8 mouse cellular contexts compared by ENCODE assay signal in genomic region chr16:37732023-37732761, GRCm38 (mm10). TPM values are rescaled to one million over a fixed set of nuclear protein-coding genes. Genes with fewer than 3 reads are reported as not detected.
A peak's percentile ranks its signal among the peaks of the same experiment; 100 is the strongest.
DNase-seq lines count a peak whose midpoint lies in the region; ATAC-seq lines count a peak whose summit lies in the region.

No protein-coding gene starts in this region.

- WGBS in intestine, embryonic 16.5 days: 59% methylated on average over 7 of the region's 7 CpGs

- H3K36me3 ChIP-seq in intestine, embryonic 16.5 days (ENCODE audit: control insufficient read depth, insufficient read depth, low read length): no peaks in the 10 kb centered on the region

- no peaks in the 10 kb centered on the region for H3K27me3 ChIP-seq in intestine, embryonic 16.5 days (replicated peaks; ENCODE audit: control insufficient read depth, insufficient read depth, low read length)

- H3K9me3 ChIP-seq in intestine, embryonic 16.5 days (ENCODE audit: control insufficient read depth, low read length): no peaks in the 10 kb centered on the region

- H3K4me2 ChIP-seq in intestine, embryonic 16.5 days (ENCODE audit: low read depth, low read length): no peak overlapping the region

- H3K9ac ChIP-seq in intestine, embryonic 16.5 days (ENCODE audit: low read depth, low read length): no peak overlapping the region

- peak; percentile 56; the same call in 1 of the 2 replicates for ATAC-seq in intestine, embryonic 16.5 days
- ATAC-seq in CD4-positive, CD25-positive, alpha-beta regulatory T cell, adult 4 months: no peak

- peaks cover 3% of the 10 kb centered on the region; the same call in 1 of the 2 replicates for H3K4me1 ChIP-seq in intestine, embryonic 16.5 days (ENCODE audit: control insufficient read depth, insufficient read depth, low read length)

- DNase-seq in embryo, embryonic 10.5 days (ENCODE audit: low spot score): peak; percentile 34
- no peak for DNase-seq in embryo, embryonic 10 days (ENCODE audit: low spot score)
- peak; percentile 87 for DNase-seq in NIH3T3 (ENCODE audit: low read depth)
- peak; percentile 16 to 19 for DNase-seq in gastrocnemius, adult 8-10 months (ENCODE audit: low spot score in 2 of 2)
- DNase-seq in adrenal gland, postnatal 10 days: no peak
- no peak for DNase-seq in testis, postnatal 14 days (ENCODE audit: low spot score)

- H3K27ac ChIP-seq in intestine, embryonic 16.5 days (ENCODE audit: low read length): peak overlapping the region; percentile 55; the same call in 1 of the 2 replicates

- H3K4me3 ChIP-seq in intestine, embryonic 16.5 days (ENCODE audit: low read length): no peak overlapping the region

RNA-seq across cellular contexts. Expression of gene Fstl1, which starts 44.5 kb away (rescaled TPM):
- 10 to 100 TPM; 19.3 to 28.8 (median 21.9) TPM for total RNA-seq in gastrocnemius, adult 8-10 months (2022)
- polyA plus RNA-seq in intestine, embryonic 16.5 days (2015; fragmentation: Nextera tagmentation; extraction: Ambion mirVana): 208 and 225 TPM in 2 replicates
- 100 to 1,000 TPM; 215 to 264 TPM for total RNA-seq in adrenal gland, postnatal 10 days (2021)
- under 1 TPM; 0.27 to 0.36 TPM for polyA plus RNA-seq in CD4-positive, CD25-positive, alpha-beta regulatory T cell, adult 4 months (2017; shearing (Covaris generic))

Comparison
In these comparisons a context has a peak if more than half of its experiments do, and no peak if none do; other contexts are left out.
1. DNase-seq: peak in embryo, embryonic 10.5 days (single experiment), NIH3T3 (single experiment) and gastrocnemius, adult 8-10 months (2 of 2); none in embryo, embryonic 10 days (single experiment), adrenal gland, postnatal 10 days (single experiment) and testis, postnatal 14 days (single experiment).
2. RNA of gene Fstl1, which starts 44.5 kb away (total RNA-seq): 215 to 264 TPM in adrenal gland, postnatal 10 days; 19.3 to 28.8 TPM in gastrocnemius, adult 8-10 months; every median in the first group is over 4 times any median in the second.